Mouse (Mus musculus) erythroblast, embryonic 14.5 days (primary cell): ENCODE results near the gene Gon7.

Experiments used
- GATA1 ChIP-seq: IDR thresholded peaks from 2 replicates; pipeline ENCODE4 v1.6.1; 2012; ENCODE audit warnings: low read length, inconsistent platforms, mixed read lengths
- TAL1 ChIP-seq: IDR thresholded peaks from 3 replicates; pipeline ENCODE4 v1.6.1; 2012; ENCODE audit warnings: low read length, inconsistent platforms, mixed read lengths

DNA sequence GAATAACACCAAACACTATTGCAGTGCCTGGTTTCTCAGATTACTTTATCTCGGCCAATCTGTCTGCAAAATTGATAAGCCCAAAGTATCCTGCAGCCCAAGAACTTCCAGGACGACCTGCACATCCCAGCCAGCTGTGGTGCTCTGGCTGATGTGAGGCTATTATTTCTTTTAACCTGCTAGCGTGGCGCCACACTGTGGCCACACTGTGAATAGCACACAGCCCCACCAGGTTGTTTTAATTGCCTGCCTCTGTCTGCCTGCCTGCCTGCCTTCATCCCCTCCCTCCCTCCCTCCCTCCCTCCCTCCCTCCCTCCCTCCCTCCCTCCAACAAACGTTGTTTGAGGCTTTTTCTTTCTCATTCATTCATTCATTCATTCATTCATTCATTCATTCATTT lies 24.2 kb downstream of the Gon7 start:
- TF ChIP-seq GATA1 (no peak), TAL1 (no peak)
